Mouse (Mus musculus): ENCODE measurements around the gene Med13. TPM values are rescaled to one million over a fixed set of nuclear protein-coding genes. Genes with fewer than 3 reads are reported as not detected.

The Med13 gene
- polyA plus RNA-seq (2015; fragmentation: Nextera tagmentation; extraction: Ambion mirVana), result 8.1 and 8.9 TPM in 2 replicates

- ATAC-seq (ENCODE audit: low FRiP score, low TSS enrichment), result peak; percentile 66
- H3K27me3 ChIP-seq (ENCODE audit: insufficient read depth, low read length), result no peaks in the 10 kb centered on the region
- H3K36me3 ChIP-seq (ENCODE audit: insufficient read depth, low read length), result peaks cover 10% of the 10 kb centered on the region; the same call in 1 of the 2 replicates
- under 1% methylated on average over 72 of the region's 81 CpGs for WGBS
- peaks cover 30% of the 10 kb centered on the region for H3K4me1 ChIP-seq (ENCODE audit: insufficient read depth, low read length)
- no peaks in the 10 kb centered on the region for H3K9me3 ChIP-seq (ENCODE audit: low read length)
- H3K4me2 ChIP-seq (replicated peaks; ENCODE audit: low read depth, low read length), result peak within 1 kb of the TSS; percentile 81
- H3K27ac ChIP-seq (ENCODE audit: low read length), result peak within 1 kb of the TSS; percentile 100
- peak within 1 kb of the TSS; percentile 94 for H3K9ac ChIP-seq (replicated peaks; ENCODE audit: low read length)
- peak within 1 kb of the TSS; percentile 94 for H3K4me3 ChIP-seq (ENCODE audit: low read length)
These were observed at the start of gene Med13 for GRCm38 (mm10) chr11:86356854-86357788. Med13 (minus strand) TSS chr11:86357602.

- no peaks in the 10 kb centered on the region for H3K4me1 ChIP-seq (ENCODE audit: insufficient read depth, low read length)
- H3K4me3 ChIP-seq (ENCODE audit: low read length), result no peak overlapping the region
- no peaks in the 10 kb centered on the region for H3K27me3 ChIP-seq (ENCODE audit: insufficient read depth, low read length)
- no peak overlapping the region for H3K9ac ChIP-seq (replicated peaks; ENCODE audit: low read length)
- no peaks in the 10 kb centered on the region for H3K36me3 ChIP-seq (ENCODE audit: insufficient read depth, low read length)
- H3K27ac ChIP-seq (ENCODE audit: low read length), result no peak overlapping the region
- WGBS, result 74% methylated on average over 4 of the region's 4 CpGs
- H3K9me3 ChIP-seq (ENCODE audit: low read length), result no peaks in the 10 kb centered on the region
- ATAC-seq (ENCODE audit: low FRiP score, low TSS enrichment), result no peak
- no peak overlapping the region for H3K4me2 ChIP-seq (replicated peaks; ENCODE audit: low read depth, low read length)
These were observed 47.2 kb upstream of the Med13 start for GRCm38 (mm10) chr11:86404590-86404989.

- no peak overlapping the region for H3K4me2 ChIP-seq (replicated peaks; ENCODE audit: low read depth, low read length)
- no peaks in the 10 kb centered on the region for H3K27me3 ChIP-seq (ENCODE audit: insufficient read depth, low read length)
- no peaks in the 10 kb centered on the region for H3K4me1 ChIP-seq (ENCODE audit: insufficient read depth, low read length)
- WGBS, result 92% methylated on average over 2 of the region's 2 CpGs
- no peaks in the 10 kb centered on the region for H3K36me3 ChIP-seq (ENCODE audit: insufficient read depth, low read length)
- no peak overlapping the region for H3K4me3 ChIP-seq (ENCODE audit: low read length)
- H3K9ac ChIP-seq (replicated peaks; ENCODE audit: low read length), result no peak overlapping the region
- no peak overlapping the region for H3K27ac ChIP-seq (ENCODE audit: low read length)
- H3K9me3 ChIP-seq (ENCODE audit: low read length), result no peaks in the 10 kb centered on the region
- no peak for ATAC-seq (ENCODE audit: low FRiP score, low TSS enrichment)
These were observed 46.4 kb upstream of the Med13 start for GRCm38 (mm10) chr11:86403845-86404244.

- Histone ChIP-seq H3K9ac (replicated peaks; ENCODE audit: low read length) (no peak overlapping the region), H3K4me3 (ENCODE audit: low read length) (no peak overlapping the region), H3K4me2 (replicated peaks; ENCODE audit: low read depth, low read length) (no peak overlapping the region), H3K27me3 (ENCODE audit: insufficient read depth, low read length) (no peaks in the 10 kb centered on the region), H3K36me3 (ENCODE audit: insufficient read depth, low read length) (no peaks in the 10 kb centered on the region), H3K27ac (ENCODE audit: low read length) (no peak overlapping the region), H3K4me1 (ENCODE audit: insufficient read depth, low read length) (peaks cover 17% of the 10 kb centered on the region), H3K9me3 (ENCODE audit: low read length) (no peaks in the 10 kb centered on the region)
- ATAC-seq (ENCODE audit: low FRiP score, low TSS enrichment), result no peak
- 91% methylated on average over 9 of the region's 9 CpGs for WGBS
These were observed 42.1 kb upstream of the Med13 start for GRCm38 (mm10) chr11:86399241-86400107.

GRCm38 (mm10) chr11:86396950-86397594 lies 39.7 kb upstream of the Med13 start:
- Histone ChIP-seq H3K27ac (ENCODE audit: low read length) (no peak overlapping the region), H3K4me1 (ENCODE audit: insufficient read depth, low read length) (peaks cover 17% of the 10 kb centered on the region), H3K9ac (replicated peaks; ENCODE audit: low read length) (no peak overlapping the region), H3K36me3 (ENCODE audit: insufficient read depth, low read length) (no peaks in the 10 kb centered on the region), H3K27me3 (ENCODE audit: insufficient read depth, low read length) (no peaks in the 10 kb centered on the region), H3K4me2 (replicated peaks; ENCODE audit: low read depth, low read length) (no peak overlapping the region), H3K4me3 (ENCODE audit: low read length) (no peak overlapping the region), H3K9me3 (ENCODE audit: low read length) (no peaks in the 10 kb centered on the region)
- 67% methylated on average over 5 of the region's 5 CpGs for WGBS
- no peak for ATAC-seq (ENCODE audit: low FRiP score, low TSS enrichment)

GRCm38 (mm10) chr11:86396518-86396917 lies 39.1 kb upstream of the Med13 start:
- no peak for ATAC-seq (ENCODE audit: low FRiP score, low TSS enrichment)
- H3K27ac ChIP-seq (ENCODE audit: low read length), result no peak overlapping the region
- no peaks in the 10 kb centered on the region for H3K27me3 ChIP-seq (ENCODE audit: insufficient read depth, low read length)
- 30% methylated on average over 2 of the region's 2 CpGs for WGBS
- no peak overlapping the region for H3K4me2 ChIP-seq (replicated peaks; ENCODE audit: low read depth, low read length)
- H3K4me3 ChIP-seq (ENCODE audit: low read length), result no peak overlapping the region
- H3K36me3 ChIP-seq (ENCODE audit: insufficient read depth, low read length), result no peaks in the 10 kb centered on the region
- H3K4me1 ChIP-seq (ENCODE audit: insufficient read depth, low read length), result peaks cover 17% of the 10 kb centered on the region
- no peaks in the 10 kb centered on the region for H3K9me3 ChIP-seq (ENCODE audit: low read length)
- H3K9ac ChIP-seq (replicated peaks; ENCODE audit: low read length), result no peak overlapping the region

GRCm38 (mm10) chr11:86395513-86396125 lies 38.2 kb upstream of the Med13 start:
- no peaks in the 10 kb centered on the region for H3K9me3 ChIP-seq (ENCODE audit: low read length)
- peak overlapping the region; percentile 61; the same call in 1 of the 2 replicates for H3K27ac ChIP-seq (ENCODE audit: low read length)
- H3K27me3 ChIP-seq (ENCODE audit: insufficient read depth, low read length), result no peaks in the 10 kb centered on the region
- peak overlapping the region; percentile 44 for H3K4me2 ChIP-seq (replicated peaks; ENCODE audit: low read depth, low read length)
- 3% methylated on average over 9 of the region's 9 CpGs for WGBS
- H3K9ac ChIP-seq (replicated peaks; ENCODE audit: low read length), result peak overlapping the region; percentile 44; the same call in 1 of the 2 replicates
- no peaks in the 10 kb centered on the region for H3K36me3 ChIP-seq (ENCODE audit: insufficient read depth, low read length)
- H3K4me3 ChIP-seq (ENCODE audit: low read length), result no peak overlapping the region
- ATAC-seq (ENCODE audit: low FRiP score, low TSS enrichment), result peak; percentile 65
- peaks cover 17% of the 10 kb centered on the region for H3K4me1 ChIP-seq (ENCODE audit: insufficient read depth, low read length)

GRCm38 (mm10) chr11:86395100-86395499 lies 37.7 kb upstream of the Med13 start:
- Histone ChIP-seq H3K9ac (replicated peaks; ENCODE audit: low read length) (no peak overlapping the region), H3K27me3 (ENCODE audit: insufficient read depth, low read length) (no peaks in the 10 kb centered on the region), H3K27ac (ENCODE audit: low read length) (no peak overlapping the region), H3K4me3 (ENCODE audit: low read length) (no peak overlapping the region), H3K4me2 (replicated peaks; ENCODE audit: low read depth, low read length) (peak overlapping the region; percentile 44; the same call in 1 of the 2 replicates), H3K4me1 (ENCODE audit: insufficient read depth, low read length) (peaks cover 17% of the 10 kb centered on the region), H3K9me3 (ENCODE audit: low read length) (no peaks in the 10 kb centered on the region), H3K36me3 (ENCODE audit: insufficient read depth, low read length) (no peaks in the 10 kb centered on the region)
- 72% methylated on average over 4 of the region's 4 CpGs for WGBS
- no peak for ATAC-seq (ENCODE audit: low FRiP score, low TSS enrichment)

- Histone ChIP-seq H3K27ac (ENCODE audit: low read length) (no peak overlapping the region), H3K4me3 (ENCODE audit: low read length) (no peak overlapping the region), H3K27me3 (ENCODE audit: insufficient read depth, low read length) (no peaks in the 10 kb centered on the region), H3K36me3 (ENCODE audit: insufficient read depth, low read length) (no peaks in the 10 kb centered on the region), H3K9me3 (ENCODE audit: low read length) (no peaks in the 10 kb centered on the region), H3K4me1 (ENCODE audit: insufficient read depth, low read length) (peaks cover 22% of the 10 kb centered on the region), H3K9ac (replicated peaks; ENCODE audit: low read length) (no peak overlapping the region), H3K4me2 (replicated peaks; ENCODE audit: low read depth, low read length) (no peak overlapping the region)
- ATAC-seq (ENCODE audit: low FRiP score, low TSS enrichment), result no peak
- 86% methylated on average over 7 of the region's 7 CpGs for WGBS
These were observed 34.3 kb upstream of the Med13 start for GRCm38 (mm10) chr11:86391687-86392086.

Measured in kidney, embryonic 16.5 days (tissue).